Mouse (Mus musculus): ENCODE measurements around the gene Gm6309. TPM values are rescaled to one million over a fixed set of nuclear protein-coding genes. Genes with fewer than 3 reads are reported as not detected.

Gene Gm6309
- total RNA-seq (2023) = not detected

GRCm38 (mm10) chr5:146170621-146171020 is at the start of gene Gm6309:
Gm6309 (minus strand) TSS chr5:146170721.

GRCm38 (mm10) chr5:146185204-146185603 is 14.7 kb upstream of the Gm6309 start, which contains the start of gene 1700001J03Rik:
1700001J03Rik (minus strand) TSS chr5:146185304.

DNA sequence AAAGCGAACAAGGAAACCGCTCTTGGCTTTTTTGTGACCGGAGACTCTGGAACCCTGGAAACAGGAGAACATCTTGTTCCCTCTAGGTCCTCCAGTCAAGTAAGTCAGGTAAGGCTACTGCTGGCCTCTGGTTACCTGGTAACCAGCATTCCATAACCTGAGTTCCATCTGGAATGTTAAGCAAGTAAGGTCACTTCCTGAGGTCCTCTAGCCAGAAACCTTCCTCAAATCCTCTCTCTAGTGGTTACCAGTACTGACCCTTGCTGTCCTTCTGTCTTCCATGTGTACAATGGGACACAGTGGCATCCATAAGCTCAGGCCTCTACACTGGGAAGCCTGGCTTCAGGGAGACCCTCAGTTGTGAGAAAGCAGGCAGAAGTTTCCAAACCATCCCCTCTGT is 10.1 kb downstream of the Gm6309 start, which contains the start of gene Gm5565:
Gene Gm5565 (minus strand): TSS at position 101 of the 400 bp plus-strand sequence.

Other genes with a start within 250 kb of the Gm6309 start
- gene Cyp3a25, start 161.1 kb downstream of the Gm6309 start, total RNA-seq (2023) = not detected
- not detected for gene Cyp3a59, start 91.5 kb downstream of the Gm6309 start, total RNA-seq (2023)
- not detected for gene Gm5565, start 10.2 kb downstream of the Gm6309 start, total RNA-seq (2023)
- 5.6 TPM for gene 1700001J03Rik, start 14.6 kb upstream of the Gm6309 start, total RNA-seq (2023)
- 41.7 TPM for gene Rnf6, start 50.8 kb upstream of the Gm6309 start, total RNA-seq (2023)
- gene Cdk8, start 60.5 kb upstream of the Gm6309 start, total RNA-seq (2023) = 55.0 TPM
- not detected for gene Wasf3, start 214.3 kb upstream of the Gm6309 start, total RNA-seq (2023)

All from CD8-positive naive resting alpha-beta T cell, adult 57 days (primary cell).